Mouse (Mus musculus): ENCODE results near the gene Ptk7.
"Not testable (repeated sequence)": the region's sequence is repeated elsewhere in the genome, so short reads cannot be mapped to it uniquely, and the experiment has no call there.

Gene Ptk7

DNA sequence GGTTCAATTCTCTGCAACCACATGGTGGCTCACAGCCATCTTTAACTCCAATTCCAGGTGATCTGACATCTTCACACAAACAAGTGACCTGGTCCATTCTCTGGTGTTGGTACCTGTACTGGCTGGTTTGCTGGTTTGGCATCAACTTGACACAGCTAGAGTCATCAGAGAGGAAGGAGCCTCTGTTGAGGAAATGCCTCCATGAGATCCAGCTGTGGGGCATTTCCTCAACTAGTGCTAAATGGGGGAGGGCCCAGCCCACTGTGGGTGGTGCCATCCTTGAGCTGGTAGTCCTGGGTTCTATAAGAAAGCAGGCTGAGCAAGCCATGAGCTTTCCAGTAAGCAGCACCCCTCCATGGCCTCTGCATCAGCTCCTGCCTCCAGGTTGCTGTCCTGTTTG is 72.0 kb downstream of the Ptk7 start:
- DNase-seq (ENCODE audit: low spot score in 2 of 2): not testable (repeated sequence)

DNA sequence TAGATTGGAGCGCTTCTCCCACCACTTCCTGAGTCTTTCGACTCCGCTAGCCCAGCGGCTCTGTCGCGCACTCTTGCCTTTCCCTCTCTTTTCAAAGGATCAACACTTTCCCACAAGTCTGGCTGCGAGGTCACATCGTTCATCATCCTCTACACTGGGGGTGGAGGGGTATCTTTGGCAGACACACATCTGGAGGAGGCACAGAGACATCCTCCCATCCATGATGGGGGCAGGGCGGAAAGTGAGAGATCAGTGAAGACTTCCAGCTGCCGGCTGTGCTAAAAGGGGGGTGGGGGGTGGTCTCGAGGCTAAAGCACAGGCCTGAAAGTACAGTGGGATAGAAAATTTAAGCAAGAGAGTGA is 72.7 kb downstream of the Ptk7 start:
- DNase-seq (ENCODE audit: low spot score in 2 of 2): peak in 1 of 2 experiments; percentile 55

DNA sequence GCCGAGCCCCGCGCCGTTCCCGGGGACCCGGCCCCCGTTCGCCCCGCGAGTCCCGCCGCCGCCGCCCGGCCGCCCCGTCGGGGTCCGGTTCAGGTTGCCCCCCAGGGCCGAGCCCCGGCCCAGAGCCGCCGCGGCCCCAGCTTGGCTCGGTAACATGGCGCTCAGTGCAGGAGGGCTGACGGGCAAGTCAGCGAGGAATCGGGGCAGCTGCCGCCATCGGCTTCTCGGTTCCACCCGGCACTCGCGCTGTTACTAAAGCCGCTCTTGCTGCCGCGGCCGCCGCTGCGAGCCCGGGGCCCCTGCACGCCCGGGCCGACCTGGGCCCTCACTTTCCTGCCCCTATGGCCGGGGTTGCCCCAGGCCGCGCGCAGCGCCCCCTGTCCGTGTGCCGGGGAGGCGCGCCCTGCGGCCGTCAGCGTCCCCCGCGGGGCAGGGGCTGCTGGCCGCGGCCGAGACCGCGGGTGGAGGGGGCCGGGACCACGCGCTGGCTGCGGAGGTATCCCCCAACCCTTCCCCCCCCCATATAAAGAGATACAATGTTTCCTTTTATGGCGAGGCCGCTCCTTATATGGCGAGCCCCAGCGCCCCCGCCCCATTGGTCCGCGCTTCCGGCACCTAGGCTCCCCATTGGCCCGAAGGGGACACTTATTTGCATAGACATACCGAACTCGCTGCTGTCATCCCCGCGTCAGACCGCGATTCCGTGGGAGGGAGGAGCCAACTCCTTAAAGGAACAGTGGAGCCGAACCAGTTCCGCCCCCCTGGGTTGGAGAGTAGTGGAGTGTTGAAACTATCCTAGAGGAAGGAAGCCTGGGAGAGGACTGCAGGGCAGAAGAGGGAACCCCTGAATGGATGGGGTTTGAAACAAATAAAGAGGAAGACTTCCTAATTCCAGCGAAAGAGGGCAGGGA is 73.4 kb downstream of the Ptk7 start, which contains the start of gene Srf:
Gene Srf, minus strand, starts transcription at position 503 of the 911 bp plus-strand sequence.
- peak; percentile 85 to 95 for DNase-seq (ENCODE audit: low spot score in 2 of 2)

DNA sequence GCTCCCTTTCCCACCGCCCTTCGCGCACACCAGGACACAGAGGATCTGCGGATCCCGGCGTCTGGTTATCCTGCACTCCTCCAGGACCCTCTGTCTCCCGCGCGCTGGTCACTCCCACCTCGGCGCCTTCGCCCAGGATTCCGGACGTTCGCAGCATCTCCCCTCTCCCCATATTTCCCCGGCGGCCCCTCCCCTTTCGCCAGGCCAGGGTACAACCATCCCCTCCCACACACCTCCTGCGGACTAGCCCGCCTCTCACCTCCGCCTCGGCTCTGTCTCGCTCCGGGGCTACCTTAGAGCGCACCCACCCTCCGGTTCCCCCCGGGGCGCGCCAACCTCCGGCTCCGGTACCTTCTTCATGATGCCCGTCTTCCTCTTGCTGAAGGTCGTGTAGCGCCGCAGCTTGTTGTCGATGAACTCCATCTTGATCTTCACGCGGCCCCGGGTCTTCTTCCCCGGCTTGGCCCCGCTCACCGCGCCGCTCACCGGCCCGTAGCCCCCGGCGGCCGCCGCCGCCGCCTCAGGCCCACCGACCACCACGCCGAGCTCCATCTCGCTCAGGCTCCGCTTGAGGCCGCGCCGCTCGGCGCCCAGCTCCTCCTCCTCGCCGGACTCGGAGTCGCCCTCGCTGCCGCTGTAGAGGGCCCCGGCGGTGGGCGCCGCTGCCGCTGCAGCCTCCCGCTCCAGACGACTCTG is 74.2 kb downstream of the Ptk7 start:
- DNase-seq (ENCODE audit: low spot score in 2 of 2): peak; percentile 66 to 75

DNA sequence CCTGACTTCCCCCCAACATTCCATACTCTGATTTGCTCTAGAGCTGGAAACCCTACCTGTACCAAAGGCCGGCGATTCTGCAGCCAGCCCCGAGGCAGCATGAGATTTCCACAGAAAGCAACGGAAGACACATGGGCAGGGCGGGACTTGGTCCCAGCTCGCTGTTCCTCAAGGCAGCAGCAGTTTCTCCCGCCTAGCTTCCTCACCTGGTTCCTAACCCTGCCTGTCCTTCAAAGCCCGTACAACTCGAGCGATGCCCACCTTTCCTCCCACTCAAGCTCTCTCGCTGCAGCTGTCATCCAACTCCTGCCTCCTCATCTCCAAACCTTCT is 74.7 kb downstream of the Ptk7 start:
- no peak for DNase-seq (ENCODE audit: low spot score in 2 of 2)

DNA sequence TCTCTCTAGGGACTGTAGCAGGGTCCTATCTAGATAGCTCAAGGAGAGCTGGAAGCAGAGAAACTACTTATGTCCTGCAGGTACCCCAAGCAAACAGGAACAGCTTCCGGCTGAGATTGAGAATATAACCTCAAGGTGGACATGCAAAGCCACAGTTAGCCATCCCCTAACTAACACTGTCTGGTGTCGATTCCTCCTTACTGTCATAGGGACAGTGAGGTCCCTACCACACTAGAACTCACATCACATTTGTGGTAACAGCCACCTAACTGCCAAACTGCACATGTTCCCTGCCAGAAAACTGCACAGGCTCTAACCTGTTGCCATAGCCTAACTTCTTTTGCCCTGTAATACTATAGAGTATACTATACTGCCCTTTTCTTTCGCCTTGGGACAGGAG is 75.4 kb downstream of the Ptk7 start:
- DNase-seq (ENCODE audit: low spot score in 2 of 2): no peak

DNA sequence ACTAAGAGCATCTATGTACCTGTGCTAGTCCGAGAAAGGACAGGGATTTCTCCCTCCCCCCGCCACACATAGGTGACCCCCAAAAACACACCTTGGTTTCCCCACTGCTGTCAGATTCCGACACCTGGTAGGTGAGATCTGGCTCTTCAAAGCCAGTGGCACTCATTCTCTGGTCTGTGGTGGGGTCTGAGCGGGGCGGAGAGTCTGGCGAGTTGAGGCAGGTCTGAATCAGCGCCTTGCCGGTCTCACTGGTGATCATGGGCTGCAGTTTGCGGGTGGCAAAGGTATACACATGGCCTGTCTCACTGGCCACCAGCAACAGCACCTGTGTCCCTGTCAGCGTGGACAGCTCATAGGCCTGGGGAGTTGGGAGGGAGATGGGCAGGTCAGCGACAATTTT is 75.8 kb downstream of the Ptk7 start:
- DNase-seq (ENCODE audit: low spot score in 2 of 2): no peak

DNA sequence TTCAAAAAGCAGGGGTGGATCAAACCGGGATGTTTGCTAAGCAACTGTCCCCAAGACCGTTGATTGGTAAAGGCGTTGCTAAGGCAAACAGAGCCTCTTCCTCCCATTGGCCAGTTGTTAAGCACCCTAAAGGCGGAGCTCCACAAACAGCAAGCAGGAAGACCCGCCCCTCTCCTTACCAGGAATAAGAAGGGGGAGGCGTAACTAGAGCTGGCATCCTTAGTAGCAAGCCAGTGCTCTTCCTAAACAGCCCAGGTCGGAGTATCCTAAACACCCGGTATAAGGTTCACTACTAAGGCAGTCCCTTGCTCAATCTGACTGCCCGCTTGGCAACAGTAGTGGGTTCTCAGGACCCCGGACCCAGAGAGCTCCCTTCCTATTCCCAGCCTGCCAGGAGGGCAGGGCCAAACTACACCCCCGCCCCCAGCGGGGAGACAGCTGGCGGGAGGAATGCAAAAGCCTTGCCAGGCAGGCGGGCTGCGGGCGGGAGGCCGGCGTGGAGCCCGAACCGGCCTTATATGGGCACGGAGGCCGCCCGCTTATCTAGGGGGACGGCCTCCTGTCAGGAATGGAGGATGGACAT is 76.4 kb downstream of the Ptk7 start:
- peak in 1 of 2 experiments; percentile 61 for DNase-seq (ENCODE audit: low spot score in 2 of 2)

DNA sequence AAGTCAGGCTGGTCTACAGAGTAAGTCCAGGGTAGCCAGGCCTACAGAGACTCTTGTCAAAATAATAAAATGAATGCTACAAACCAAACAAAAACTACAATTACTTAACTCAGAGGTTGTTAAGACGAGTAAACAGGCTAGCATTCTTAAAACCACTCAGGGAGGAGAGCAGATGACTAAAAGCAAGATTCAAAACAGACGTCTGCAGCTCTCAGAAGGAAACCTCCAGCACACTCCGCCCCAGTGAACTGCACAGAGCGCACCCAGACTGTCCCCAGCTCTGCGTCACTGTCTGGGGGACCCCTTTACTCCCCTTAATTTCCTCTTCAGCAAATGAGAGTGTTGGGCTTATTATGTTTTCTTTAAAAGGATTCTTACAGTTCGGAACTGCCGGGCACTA is 77.2 kb downstream of the Ptk7 start:
- no peak for DNase-seq (ENCODE audit: low spot score in 2 of 2)

DNA sequence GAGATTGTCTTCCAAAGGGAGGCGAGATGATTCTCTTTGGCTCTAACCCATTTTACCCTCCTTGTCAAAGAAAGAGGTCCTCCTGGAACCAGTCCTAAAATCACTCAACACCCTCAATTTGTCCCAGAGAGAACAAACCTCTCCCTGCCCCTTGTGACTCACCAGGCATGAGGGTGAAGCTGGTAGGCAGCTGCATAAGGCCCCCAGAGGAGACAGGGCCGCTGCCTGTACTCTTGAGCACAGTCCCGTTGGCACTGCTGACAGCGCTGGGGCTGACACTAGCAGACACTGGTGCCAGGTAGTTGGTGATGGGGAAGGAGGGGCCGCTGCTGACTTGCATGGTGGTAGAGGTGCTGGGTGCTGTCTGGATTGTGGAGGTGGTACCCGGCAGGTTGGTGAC is 77.9 kb downstream of the Ptk7 start:
- no peak for DNase-seq (ENCODE audit: low spot score in 2 of 2)

DNA sequence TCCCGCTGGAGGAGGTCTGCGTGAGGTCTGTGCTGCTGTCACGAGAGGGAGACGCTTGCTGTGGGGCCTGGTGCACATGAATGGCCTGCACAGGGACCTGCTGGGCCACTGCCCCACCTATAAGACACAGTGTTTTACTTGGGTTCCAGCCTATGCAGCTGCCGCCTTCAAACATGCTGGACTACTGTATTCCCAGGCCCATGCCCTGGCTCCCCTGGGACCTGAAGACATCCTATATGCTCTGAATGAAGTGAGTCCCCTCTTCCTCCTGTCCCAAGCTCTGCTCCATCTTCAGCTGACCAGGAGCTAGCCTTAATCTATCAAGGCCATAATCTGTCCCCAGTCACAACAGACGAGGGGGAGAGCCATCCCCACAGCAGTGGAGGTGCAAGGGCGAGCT is 78.4 kb downstream of the Ptk7 start:
- DNase-seq (ENCODE audit: low spot score in 2 of 2): no peak

DNA sequence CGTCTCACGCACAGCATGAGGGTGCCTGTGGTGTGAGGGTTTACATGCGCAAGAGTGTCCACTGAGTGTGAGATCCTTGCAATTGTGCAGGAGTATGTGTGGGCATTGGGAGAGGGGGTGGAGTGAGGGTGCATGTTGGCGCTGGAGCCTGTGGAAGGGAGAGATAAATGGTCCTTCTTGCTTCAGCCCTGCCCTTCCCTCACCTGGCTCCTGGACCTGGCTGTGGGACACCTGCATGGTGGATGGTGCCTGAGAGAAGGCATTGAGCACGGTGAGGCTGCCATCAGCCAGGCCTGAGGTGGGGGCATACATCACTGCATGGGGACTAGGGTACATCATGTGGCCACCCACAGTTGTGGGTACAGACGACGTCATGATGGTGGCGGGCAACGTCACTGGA is 79.7 kb downstream of the Ptk7 start:
- DNase-seq (ENCODE audit: low spot score in 2 of 2): no peak

DNA sequence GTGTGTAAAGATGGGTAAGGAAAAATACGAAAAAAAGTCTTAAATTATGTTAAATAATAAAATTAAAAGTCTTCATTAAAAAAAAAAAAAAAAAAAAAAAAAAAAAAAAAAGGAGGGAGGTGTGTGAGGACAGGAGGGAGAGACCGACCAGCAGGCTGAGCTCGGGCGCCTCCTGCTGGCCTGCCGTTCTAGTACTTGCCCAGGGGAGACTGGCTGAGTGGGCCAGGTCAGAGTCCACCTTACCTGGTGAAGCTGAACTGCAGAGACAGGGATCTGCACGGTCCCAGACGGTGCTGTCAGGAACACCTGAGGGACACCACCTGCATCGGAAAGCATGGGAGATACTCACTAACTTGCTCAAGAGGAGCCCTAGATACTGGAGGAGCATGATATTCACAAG is 80.1 kb downstream of the Ptk7 start:
- peak in 1 of 2 experiments; percentile 70 for DNase-seq (ENCODE audit: low spot score in 2 of 2)

DNA sequence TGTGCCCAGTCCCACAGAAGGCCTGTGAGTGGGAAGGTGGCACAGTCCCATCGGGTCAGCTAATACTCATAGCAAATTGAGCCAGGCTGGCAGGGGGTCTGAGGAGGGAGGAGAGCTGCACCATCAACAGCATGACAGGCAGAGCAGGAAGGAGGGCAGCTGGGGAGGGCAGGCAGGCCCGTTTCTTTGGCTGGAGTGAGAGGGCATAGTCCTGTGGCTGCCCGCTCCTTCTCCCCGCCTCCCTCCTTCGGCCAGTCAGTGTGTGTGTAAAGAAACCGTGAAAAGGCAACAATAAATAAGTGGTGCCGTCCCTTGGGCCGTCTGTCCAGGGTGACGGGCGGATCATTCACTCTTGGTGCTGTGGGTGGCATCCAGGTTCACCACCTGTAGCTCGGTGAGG is 80.6 kb downstream of the Ptk7 start:
- DNase-seq (ENCODE audit: low spot score in 2 of 2): no peak

DNA sequence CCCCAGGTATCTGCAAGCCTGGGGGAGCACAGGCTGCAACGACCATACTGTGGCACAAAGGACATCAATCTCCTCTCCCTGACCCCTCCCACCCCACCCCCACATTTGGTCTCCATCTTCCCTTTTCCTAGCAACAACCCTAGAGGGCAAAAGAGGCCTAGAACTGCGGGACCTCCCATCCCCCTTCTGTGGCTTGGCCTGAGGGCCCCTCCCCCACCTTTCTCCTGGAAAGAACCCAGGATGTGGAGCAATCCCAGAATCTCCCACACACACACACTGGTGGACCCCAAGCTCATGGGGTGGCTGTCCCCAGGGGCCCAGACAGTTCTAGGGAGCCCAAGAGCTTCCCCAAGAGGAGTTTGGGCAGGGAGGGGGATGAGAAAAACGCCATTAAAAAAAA is 81.4 kb downstream of the Ptk7 start:
- DNase-seq (ENCODE audit: low spot score in 2 of 2): no peak

DNA sequence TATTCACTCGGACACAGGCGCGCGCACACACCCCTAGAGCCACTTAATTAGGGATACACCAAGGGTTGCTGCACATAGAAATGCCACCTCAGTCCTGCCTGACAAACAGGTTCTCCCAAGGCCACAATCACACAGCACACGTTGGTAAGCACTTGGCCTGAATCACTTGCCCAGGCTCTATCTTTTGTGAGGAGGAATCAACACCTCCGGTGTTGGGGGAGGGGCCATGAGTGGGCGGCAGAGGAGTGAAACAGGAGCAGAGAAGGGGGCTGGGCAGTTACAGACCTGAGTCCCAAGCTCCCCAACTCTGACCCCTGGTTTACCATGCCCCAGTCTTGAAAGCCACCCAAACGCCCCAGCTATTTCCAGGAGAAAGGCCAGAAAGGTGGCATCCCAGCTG is 82.3 kb downstream of the Ptk7 start:
- DNase-seq (ENCODE audit: low spot score in 2 of 2): no peak

DNA sequence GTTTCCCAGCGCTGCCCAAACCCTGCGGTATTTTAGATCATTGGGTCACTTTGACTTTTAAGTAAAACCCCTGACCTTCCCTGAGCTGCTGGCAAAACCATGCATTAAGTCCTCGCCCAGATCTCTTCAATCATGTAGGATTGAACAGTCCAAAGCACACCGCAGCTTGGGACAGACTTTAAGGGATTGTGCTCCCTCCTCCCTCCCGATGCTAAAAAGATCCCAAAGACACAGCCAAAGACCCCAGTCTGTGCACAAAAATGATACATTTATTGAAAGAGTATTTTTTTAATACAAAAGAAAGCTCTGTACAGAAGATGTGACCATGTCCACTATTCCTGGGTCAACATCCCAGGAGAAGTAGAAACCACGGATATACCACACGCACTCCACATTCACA is 82.7 kb downstream of the Ptk7 start:
- DNase-seq (ENCODE audit: low spot score in 2 of 2): no peak

DNA sequence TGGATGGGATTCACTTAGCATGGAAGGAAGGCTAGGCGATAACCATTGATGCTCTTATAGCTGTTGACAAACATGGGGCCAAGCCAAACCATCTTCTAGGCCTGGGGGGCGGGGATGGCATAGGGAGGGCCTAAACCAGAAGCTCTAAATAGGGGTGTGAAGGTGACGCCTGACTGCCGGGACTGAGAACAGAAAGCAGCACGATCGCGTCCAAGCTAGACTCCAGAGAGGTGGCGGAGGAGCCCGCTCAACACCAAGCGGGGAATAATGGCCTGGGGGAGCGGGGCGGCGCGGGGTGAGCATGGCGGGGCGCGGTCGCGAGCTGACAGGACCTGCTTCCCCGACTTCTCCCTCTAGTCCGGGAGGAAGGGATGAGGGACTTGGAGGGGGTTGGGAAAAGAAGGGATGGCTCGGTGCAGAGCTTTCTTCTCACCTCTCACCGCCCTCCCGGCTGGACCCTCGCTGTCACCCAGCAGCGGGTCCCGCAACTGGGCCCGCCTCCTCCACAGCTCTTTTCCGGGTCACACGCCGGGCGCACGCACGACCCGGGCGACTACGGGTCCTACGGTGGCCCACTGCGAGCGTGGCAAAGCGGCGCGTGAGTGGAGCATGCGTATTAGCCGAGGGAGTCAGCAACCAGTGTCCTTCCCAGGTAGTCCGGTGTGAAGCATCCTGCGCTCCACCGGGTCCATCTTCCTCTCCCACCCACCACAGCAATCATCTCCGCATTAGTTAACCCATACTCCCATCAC is 83.3 kb downstream of the Ptk7 start, which contains the start of gene Cul9:
Gene Cul9, minus strand, starts transcription at position 576 of the 752 bp plus-strand sequence.
- peak in 1 of 2 experiments; percentile 58 for DNase-seq (ENCODE audit: low spot score in 2 of 2)

DNA sequence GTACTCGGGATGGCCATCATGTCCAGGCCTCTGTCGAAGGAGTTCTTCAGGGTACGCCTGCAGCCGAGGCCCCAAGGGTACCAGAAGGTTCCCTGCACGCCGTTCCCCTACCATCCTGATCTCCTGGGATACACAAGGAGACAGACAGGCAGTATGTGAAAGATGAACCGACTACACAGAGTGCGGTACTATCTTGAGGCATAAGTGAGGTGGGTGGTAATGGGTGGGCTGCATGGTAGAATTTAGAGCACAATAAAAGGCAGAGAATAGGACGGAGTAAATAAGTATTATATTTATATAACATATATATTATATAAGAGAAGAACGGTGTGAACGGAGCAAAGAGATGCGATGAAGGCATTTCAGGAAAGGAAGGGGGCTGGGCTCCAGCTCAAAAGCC is 85.6 kb downstream of the Ptk7 start:
- no peak for DNase-seq (ENCODE audit: low spot score in 2 of 2)

DNA sequence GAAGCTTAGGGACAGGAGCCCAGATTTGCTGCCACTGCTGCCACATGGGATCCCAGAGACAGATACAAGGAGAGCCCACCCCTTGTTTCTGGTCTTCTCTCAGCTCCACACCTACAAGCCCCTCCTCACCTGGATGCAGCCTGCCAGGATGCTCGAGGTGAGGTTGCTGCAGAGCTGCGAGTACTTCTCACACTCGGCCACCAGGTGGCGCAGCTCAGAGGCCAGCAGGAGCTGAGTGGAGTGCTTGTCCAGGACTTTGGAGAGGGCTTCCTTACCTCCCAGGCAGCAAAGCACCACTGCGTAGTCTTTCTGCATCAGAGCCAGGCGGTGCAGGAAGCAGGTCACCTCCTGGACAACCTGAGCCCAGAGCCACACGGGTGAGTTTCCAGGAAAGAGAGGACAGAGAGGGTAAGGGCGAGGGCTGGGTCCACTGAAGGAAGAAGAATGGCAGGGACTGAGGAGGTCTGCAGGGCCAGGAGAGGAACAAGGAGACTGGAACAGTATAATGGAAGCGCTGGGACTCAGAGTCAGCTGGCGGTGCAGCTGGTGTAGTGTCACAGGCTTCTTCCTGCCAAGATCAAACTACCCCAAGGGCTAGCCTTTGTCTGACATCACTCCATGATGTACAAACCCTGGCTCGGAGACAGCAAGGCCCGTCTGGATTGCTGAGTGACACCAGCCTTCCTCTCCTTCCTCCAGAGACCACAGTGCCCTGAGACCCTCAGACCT is 103.6 kb downstream of the Ptk7 start:
- DNase-seq (ENCODE audit: low spot score in 2 of 2): peak; percentile 69 to 82

DNA sequence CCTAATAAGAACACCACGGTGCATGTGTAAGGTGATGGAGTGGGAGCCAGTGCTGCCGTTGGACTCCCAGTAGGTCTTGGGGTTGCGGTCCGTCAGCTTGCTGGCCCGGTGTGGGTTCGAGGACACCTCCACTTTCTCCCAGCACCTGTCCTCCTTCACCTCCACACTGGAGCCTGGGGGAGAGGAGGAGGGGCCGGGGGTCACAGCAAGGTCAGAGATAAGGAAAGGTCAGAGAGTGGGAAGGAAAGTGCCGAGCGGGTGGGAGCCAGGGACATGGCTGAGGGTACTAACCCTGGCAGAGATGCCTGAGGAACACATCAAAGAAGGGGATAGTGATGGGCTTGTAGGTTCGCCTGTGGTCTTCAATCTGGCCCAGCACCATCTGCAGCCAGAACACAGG is 104.2 kb downstream of the Ptk7 start:
- no peak for DNase-seq (ENCODE audit: low spot score in 2 of 2)
